Mouse (Mus musculus) testis, adult 2 months (tissue): ENCODE measurements at regions not wholly inside any gene's neighbourhood (a gene's known extent, or its start where the extent isn't known, plus 50 kb on each side); places are given as distances from the start of the nearest gene placed in this dataset.

Experiments
- H3K27ac ChIP-seq: fragments of 200-500 bp; 2 replicates; pipeline ENCODE4 v1.5.1; 2012; ENCODE audit warnings: low read depth, low read length; ENCODE audit not compliant: control insufficient read depth, insufficient read depth
- H3K27me3 ChIP-seq: fragments of 200-500 bp; 2 replicates; pipeline ENCODE4 v1.6.1; 2012; ENCODE audit warnings: mild to moderate bottlenecking, low read length, moderate library complexity; ENCODE audit not compliant: control insufficient read depth, insufficient read depth
- H3K36me3 ChIP-seq: fragments of 200-500 bp; 2 replicates; pipeline ENCODE4 v1.6.1; 2012; ENCODE audit warnings: mild to moderate bottlenecking, low read length; ENCODE audit not compliant: control insufficient read depth, insufficient read depth
- H3K4me1 ChIP-seq: fragments of 200-500 bp; 2 replicates; pipeline ENCODE4 v1.6.1; 2012; ENCODE audit warnings: low read length; ENCODE audit not compliant: control insufficient read depth, insufficient read depth
- H3K4me3 ChIP-seq: fragments of 200-500 bp; 2 replicates; pipeline ENCODE4 v1.5.1; 2012; ENCODE audit warnings: low read depth, mild to moderate bottlenecking, low read length, moderate library complexity, mixed read lengths; ENCODE audit not compliant: control insufficient read depth
- CTCF ChIP-seq: fragments of 200-500 bp; IDR thresholded peaks from 2 replicates; pipeline ENCODE4 v1.5.1; 2012; ENCODE audit warnings: low read depth, mild to moderate bottlenecking, inconsistent platforms, low read length, moderate library complexity; ENCODE audit not compliant: control insufficient read depth, insufficient read depth, insufficient replicate concordance

GRCm38 (mm10) chr13:81041646-81042045, 158.5 kb downstream of the Arrdc3 start:
- Histone ChIP-seq H3K4me1 (no peaks in the 10 kb centered on the region), H3K36me3 (no peaks in the 10 kb centered on the region), H3K27me3 (no peaks in the 10 kb centered on the region), H3K27ac (no peak overlapping the region), H3K4me3 (no peak overlapping the region)
- TF ChIP-seq CTCF: no peak
